Mouse (Mus musculus) myocyte (in vitro differentiated cells): ENCODE measurements around the gene Frrs1.

Source experiments
- CEBPB ChIP-seq: IDR thresholded peaks from 2 replicates; pipeline ENCODE4 v1.6.1; 2011; ENCODE audit warnings: mild to moderate bottlenecking, moderate library complexity; ENCODE audit not compliant: poor library complexity, insufficient read depth, severe bottlenecking
- E2F4 ChIP-seq: IDR thresholded peaks from one replicate; pipeline ENCODE4 v1.6.1; 2011; ENCODE audit warnings: mild to moderate bottlenecking, control low read depth, moderate library complexity; ENCODE audit not compliant: insufficient read depth
- MAX ChIP-seq: IDR thresholded peaks from one replicate; pipeline ENCODE4 v1.6.1; 2011; ENCODE audit warnings: low read depth, mild to moderate bottlenecking, control low read depth
- MYOD1 ChIP-seq, 3 experiments: IDR thresholded peaks; one replicate each; pipeline ENCODE4 v1.6.1; 2011; ENCODE audit warnings: control low read depth in 2 of 3, low read depth in 2 of 3, mild to moderate bottlenecking in 2 of 3, moderate library complexity in 1 of 3; ENCODE audit not compliant: insufficient read length in 2 of 3, control insufficient read depth in 1 of 3
- MYOG ChIP-seq, 3 experiments: IDR thresholded peaks; one replicate each; pipeline ENCODE4 v1.6.1; 2011; ENCODE audit warnings: control low read depth in 2 of 3, low read depth in 2 of 3, mild to moderate bottlenecking in 2 of 3; ENCODE audit not compliant: insufficient read length in 2 of 3, control insufficient read depth in 1 of 3, insufficient read depth in 1 of 3
- POLR2A ChIP-seq: IDR thresholded peaks from one replicate; pipeline ENCODE4 v1.6.1; 2011; ENCODE audit warnings: low read depth, mild to moderate bottlenecking, control low read depth, moderate library complexity; ENCODE audit not compliant: insufficient read length
- POLR2AphosphoS2 ChIP-seq: IDR thresholded peaks from one replicate; pipeline ENCODE4 v1.6.1; 2011; ENCODE audit warnings: low read depth, control low read depth; ENCODE audit not compliant: insufficient read length
- REST ChIP-seq: IDR thresholded peaks from one replicate; pipeline ENCODE4 v1.6.1; 2011; ENCODE audit warnings: mild to moderate bottlenecking, control low read depth, moderate library complexity; ENCODE audit not compliant: insufficient read depth, insufficient read length
- SRF ChIP-seq: IDR thresholded peaks from one replicate; pipeline ENCODE4 v1.6.1; 2011; ENCODE audit warnings: low read depth; ENCODE audit not compliant: control insufficient read depth, insufficient read length
- TCF3 ChIP-seq: IDR thresholded peaks from one replicate; pipeline ENCODE4 v1.6.1; 2011; ENCODE audit warnings: low read depth, control low read depth; ENCODE audit not compliant: insufficient read length
- USF1 ChIP-seq: IDR thresholded peaks from one replicate; pipeline ENCODE4 v1.6.1; 2011; ENCODE audit warnings: low read depth, mild to moderate bottlenecking, control low read depth, moderate library complexity

DNA sequence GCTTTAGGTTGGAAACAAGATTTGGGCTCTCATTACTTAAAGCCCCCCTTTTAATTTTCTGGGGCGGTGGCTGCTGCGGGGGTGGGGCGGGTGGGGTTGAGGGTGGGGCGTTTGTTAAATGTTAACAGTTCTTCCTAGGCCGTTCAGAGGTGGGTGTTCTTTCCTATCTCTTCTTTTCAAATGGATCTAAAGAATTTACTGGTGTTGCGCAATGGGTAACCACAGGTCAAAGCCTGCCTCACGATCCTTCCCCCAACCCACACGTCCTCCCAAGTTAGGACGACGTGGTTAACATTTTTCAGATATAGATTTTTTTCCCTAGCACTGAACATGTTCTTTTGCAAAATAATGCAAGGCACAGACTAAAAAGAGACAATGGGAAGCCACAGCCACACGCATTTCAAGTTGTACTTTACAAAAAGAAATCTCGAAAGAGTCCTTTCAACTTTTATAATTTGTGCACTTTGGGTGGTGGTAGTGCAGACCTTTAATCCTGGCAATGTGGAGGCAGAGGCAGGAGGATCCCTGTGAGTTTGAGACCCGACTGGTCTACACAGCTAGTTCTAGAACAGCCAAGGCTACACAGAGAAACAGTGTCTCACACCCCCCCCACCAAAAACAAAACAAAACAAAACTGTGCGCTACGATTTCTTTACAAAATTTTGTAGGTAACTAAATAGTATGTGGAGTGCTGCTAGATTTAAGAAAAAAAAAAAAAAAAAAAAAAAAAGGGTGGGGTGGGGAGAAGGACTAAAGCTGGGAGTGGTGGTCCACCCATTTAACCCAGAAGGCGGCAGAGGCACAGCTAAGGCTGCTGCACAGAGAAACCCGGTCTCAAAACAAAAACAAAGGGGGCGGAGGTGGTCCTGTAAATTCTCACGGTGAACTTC is 1.3 kb downstream of the Frrs1 start:
- TF ChIP-seq POLR2A (no peak), POLR2AphosphoS2 (no peak), MYOG (IDR thresholded peaks at IDR 0.05; ENCODE audit: control insufficient read depth in 1 of 3, insufficient read depth in 1 of 3, insufficient read length in 2 of 3, low read depth in 2 of 3) (no peak), MYOD1 (IDR thresholded peaks at IDR 0.05; ENCODE audit: control insufficient read depth in 1 of 3, insufficient read length in 2 of 3, low read depth in 2 of 3) (no peak), SRF (no peak), USF1 (no peak), E2F4 (no peak), MAX (no peak), CEBPB (peak; percentile 98), TCF3 (no peak), REST (no peak)
